Mouse (Mus musculus): ENCODE measurements at regions not wholly inside any gene's neighbourhood (a gene's known extent, or its start where the extent isn't known, plus 50 kb on each side); places are given as distances from the start of the nearest gene placed in this dataset.

DNA sequence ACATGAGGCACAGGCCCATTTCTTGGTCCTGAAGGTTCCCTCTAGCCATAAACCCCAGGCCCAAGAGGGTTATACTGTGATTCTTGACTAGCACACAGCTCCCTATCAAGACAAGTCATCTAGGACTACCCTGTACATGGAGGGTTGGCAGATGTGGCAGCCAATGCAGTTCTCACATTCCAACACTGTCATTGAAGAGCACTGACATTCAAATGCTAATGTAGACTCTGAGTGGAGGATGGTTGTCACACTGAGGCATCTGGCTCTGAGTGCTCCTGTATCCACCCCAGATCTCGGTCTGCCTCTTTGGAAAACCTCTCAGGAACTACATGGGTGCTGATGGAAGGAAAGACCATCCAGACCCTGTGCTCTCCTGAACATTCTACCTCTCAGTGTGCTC lies 900.5 kb upstream of the 1700015G11Rik start:
- Histone ChIP-seq H3K4me1 (ENCODE audit: control insufficient read depth in 2 of 2, insufficient read depth in 2 of 2, low read length in 2 of 2, poor library complexity in 1 of 2) (no peaks in the 10 kb centered on the region), H3K36me3 (ENCODE audit: control insufficient read depth, insufficient read depth, low read length, poor library complexity, severe bottlenecking) (no peaks in the 10 kb centered on the region), H3K4me3 (ENCODE audit: insufficient read depth in 1 of 2, low read depth in 1 of 2, low read length in 2 of 2, poor library complexity in 1 of 2, severe bottlenecking in 1 of 2) (no peak overlapping the region), H3K27ac (ENCODE audit: insufficient read depth, low read depth, low read length, poor library complexity, severe bottlenecking) (no peak overlapping the region), H3K9me3 (ENCODE audit: control insufficient read depth, insufficient read depth, low read depth, low read length) (no peaks in the 10 kb centered on the region), H3K9ac (ENCODE audit: insufficient read depth, low read depth, low read length, poor library complexity, severe bottlenecking) (no peak overlapping the region)
- DNase-seq (ENCODE audit: low read depth, low spot score), result peak; percentile 16
- in situ Hi-C loops (cut with MboI; ENCODE audit: low sequenced_read_pairs in 2 of 2, unreplicated experiment in 2 of 2), result no loop called here
- TF ChIP-seq MAFK (IDR thresholded peaks at IDR 0.05; ENCODE audit: insufficient read depth, low read depth, low read length) (no peak), CHD2 (IDR thresholded peaks at IDR 0.05; ENCODE audit: low read depth, low read length) (no peak), HCFC1 (IDR thresholded peaks at IDR 0.05; ENCODE audit: borderline replicate concordance, insufficient read depth, low read length) (no peak), ZNF384 (IDR thresholded peaks at IDR 0.05; ENCODE audit: low read depth, low read length) (no peak), ZC3H11A (IDR thresholded peaks at IDR 0.05; ENCODE audit: borderline replicate concordance, low read depth, low read length) (no peak)

- Histone ChIP-seq H3K36me3 (ENCODE audit: control insufficient read depth, insufficient read depth, low read length, poor library complexity, severe bottlenecking) (no peaks in the 10 kb centered on the region), H3K4me1 (ENCODE audit: control insufficient read depth in 2 of 2, insufficient read depth in 2 of 2, low read length in 2 of 2, poor library complexity in 1 of 2) (no peaks in the 10 kb centered on the region), H3K4me3 (ENCODE audit: insufficient read depth in 1 of 2, low read depth in 1 of 2, low read length in 2 of 2, poor library complexity in 1 of 2, severe bottlenecking in 1 of 2) (no peak overlapping the region), H3K9ac (ENCODE audit: insufficient read depth, low read depth, low read length, poor library complexity, severe bottlenecking) (no peak overlapping the region), H3K9me3 (ENCODE audit: control insufficient read depth, insufficient read depth, low read depth, low read length) (no peaks in the 10 kb centered on the region), H3K27ac (ENCODE audit: insufficient read depth, low read depth, low read length, poor library complexity, severe bottlenecking) (no peak overlapping the region)
- in situ Hi-C loops (cut with MboI; ENCODE audit: low sequenced_read_pairs in 2 of 2, unreplicated experiment in 2 of 2), result no loop called here
- no peak for TF ChIP-seq MAFK (IDR thresholded peaks at IDR 0.05; ENCODE audit: insufficient read depth, low read depth, low read length)
- no peak for TF ChIP-seq HCFC1 (IDR thresholded peaks at IDR 0.05; ENCODE audit: borderline replicate concordance, insufficient read depth, low read length)
- no peak for TF ChIP-seq ZNF384 (IDR thresholded peaks at IDR 0.05; ENCODE audit: low read depth, low read length)
- TF ChIP-seq CHD2 (IDR thresholded peaks at IDR 0.05; ENCODE audit: low read depth, low read length), result 0 out of 2 replicates have a peak, but pooled peaks have one; percentile 39
- TF ChIP-seq ZC3H11A (IDR thresholded peaks at IDR 0.05; ENCODE audit: borderline replicate concordance, low read depth, low read length), result no peak
- DNase-seq (ENCODE audit: low read depth, low spot score), result peak; percentile 67
These were observed 895.8 kb upstream of the 1700015G11Rik start for GRCm38 (mm10) chr7:52911279-52911678.

DNA sequence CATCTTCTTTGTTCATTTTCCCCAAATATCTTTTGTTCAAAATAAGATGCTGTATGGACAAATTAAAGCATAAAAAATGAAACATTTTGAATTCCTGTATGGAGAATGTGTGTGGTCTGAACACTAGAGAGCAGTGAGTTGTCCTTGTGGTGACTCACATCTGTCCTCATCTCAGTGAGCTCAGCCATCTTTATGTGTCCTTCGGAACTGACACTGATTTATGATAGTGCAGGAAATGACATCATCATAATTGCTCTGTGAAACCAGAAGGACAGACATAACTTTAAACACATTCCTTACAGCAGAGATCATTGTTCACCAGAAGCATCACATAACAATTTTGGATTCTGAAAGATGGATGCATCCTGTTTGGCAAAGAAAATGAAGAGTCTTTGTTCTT lies 850.2 kb upstream of the 1700015G11Rik start:
- no peak for TF ChIP-seq MAFK (IDR thresholded peaks at IDR 0.05; ENCODE audit: insufficient read depth, low read depth, low read length)
- Histone ChIP-seq H3K4me1 (ENCODE audit: control insufficient read depth in 2 of 2, insufficient read depth in 2 of 2, low read length in 2 of 2, poor library complexity in 1 of 2) (no peaks in the 10 kb centered on the region), H3K9me3 (ENCODE audit: control insufficient read depth, insufficient read depth, low read depth, low read length) (no peaks in the 10 kb centered on the region), H3K4me3 (ENCODE audit: insufficient read depth in 1 of 2, low read depth in 1 of 2, low read length in 2 of 2, poor library complexity in 1 of 2, severe bottlenecking in 1 of 2) (no peak overlapping the region), H3K27ac (ENCODE audit: insufficient read depth, low read depth, low read length, poor library complexity, severe bottlenecking) (no peak overlapping the region), H3K36me3 (ENCODE audit: control insufficient read depth, insufficient read depth, low read length, poor library complexity, severe bottlenecking) (no peaks in the 10 kb centered on the region), H3K9ac (ENCODE audit: insufficient read depth, low read depth, low read length, poor library complexity, severe bottlenecking) (no peak overlapping the region)
- DNase-seq (ENCODE audit: low read depth, low spot score), result no peak
- in situ Hi-C loops (cut with MboI; ENCODE audit: low sequenced_read_pairs in 2 of 2, unreplicated experiment in 2 of 2), result no loop called here

DNA sequence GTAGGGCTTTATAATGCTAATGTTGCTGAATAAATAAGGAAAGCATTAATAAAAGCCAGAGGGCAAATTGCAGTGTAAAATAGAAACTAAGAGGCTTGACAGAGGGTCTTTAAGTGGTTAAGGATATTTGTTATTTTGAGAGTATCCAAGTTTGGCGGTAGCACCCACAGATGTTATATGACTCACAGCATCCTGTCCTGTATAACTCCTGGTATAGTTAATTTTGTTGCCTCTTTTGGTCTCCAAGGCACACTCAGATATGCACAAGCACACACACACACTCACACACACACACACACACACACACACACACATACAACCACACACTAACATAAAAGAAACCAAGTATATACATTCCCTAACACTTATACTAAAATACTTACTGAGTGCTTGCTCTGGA lies 806.8 kb upstream of the 1700015G11Rik start:
- H3K4me3 ChIP-seq (ENCODE audit: insufficient read depth in 1 of 2, low read depth in 1 of 2, low read length in 2 of 2, poor library complexity in 1 of 2, severe bottlenecking in 1 of 2), result no peak overlapping the region
- TF ChIP-seq ZNF384 (IDR thresholded peaks at IDR 0.05; ENCODE audit: low read depth, low read length), result no peak
- no peak for TF ChIP-seq MAFK (IDR thresholded peaks at IDR 0.05; ENCODE audit: insufficient read depth, low read depth, low read length)
- no peak for TF ChIP-seq CHD2 (IDR thresholded peaks at IDR 0.05; ENCODE audit: low read depth, low read length)
- no peak for TF ChIP-seq ZC3H11A (IDR thresholded peaks at IDR 0.05; ENCODE audit: borderline replicate concordance, low read depth, low read length)
- TF ChIP-seq HCFC1 (IDR thresholded peaks at IDR 0.05; ENCODE audit: borderline replicate concordance, insufficient read depth, low read length), result no peak
- DNase-seq (ENCODE audit: low read depth, low spot score), result no peak
- H3K36me3 ChIP-seq (ENCODE audit: control insufficient read depth, insufficient read depth, low read length, poor library complexity, severe bottlenecking), result no peaks in the 10 kb centered on the region
- no peaks in the 10 kb centered on the region for H3K4me1 ChIP-seq (ENCODE audit: control insufficient read depth in 2 of 2, insufficient read depth in 2 of 2, low read length in 2 of 2, poor library complexity in 1 of 2)
- no peaks in the 10 kb centered on the region for H3K9me3 ChIP-seq (ENCODE audit: control insufficient read depth, insufficient read depth, low read depth, low read length)
- H3K27ac ChIP-seq (ENCODE audit: insufficient read depth, low read depth, low read length, poor library complexity, severe bottlenecking), result no peak overlapping the region
- no peak overlapping the region for H3K9ac ChIP-seq (ENCODE audit: insufficient read depth, low read depth, low read length, poor library complexity, severe bottlenecking)
- in situ Hi-C loops (cut with MboI; ENCODE audit: low sequenced_read_pairs in 2 of 2, unreplicated experiment in 2 of 2), result no loop called here

DNA sequence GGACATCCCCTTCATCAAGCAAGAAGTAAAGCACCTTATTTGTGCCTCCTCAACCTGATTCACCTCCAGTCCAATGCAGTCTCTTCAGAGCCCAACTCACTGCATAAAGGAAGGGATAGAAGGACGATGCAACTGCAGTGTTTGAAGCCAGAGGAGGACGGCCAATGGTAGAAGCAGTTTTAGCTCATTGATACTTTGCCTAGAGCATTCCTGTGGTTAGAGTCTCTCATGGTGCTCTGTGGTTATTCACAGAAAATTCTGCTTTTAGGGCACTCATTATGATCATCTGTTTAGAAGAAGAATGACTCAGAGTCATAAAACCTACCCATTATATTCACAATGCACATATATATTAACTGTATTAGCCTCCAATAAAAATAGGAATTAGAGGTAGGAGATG lies 792.6 kb upstream of the 1700015G11Rik start:
- TF ChIP-seq ZC3H11A (IDR thresholded peaks at IDR 0.05; ENCODE audit: borderline replicate concordance, low read depth, low read length) (no peak), CHD2 (IDR thresholded peaks at IDR 0.05; ENCODE audit: low read depth, low read length) (no peak), MAFK (IDR thresholded peaks at IDR 0.05; ENCODE audit: insufficient read depth, low read depth, low read length) (no peak), ZNF384 (IDR thresholded peaks at IDR 0.05; ENCODE audit: low read depth, low read length) (no peak), HCFC1 (IDR thresholded peaks at IDR 0.05; ENCODE audit: borderline replicate concordance, insufficient read depth, low read length) (no peak)
- in situ Hi-C loops (cut with MboI; ENCODE audit: low sequenced_read_pairs in 2 of 2, unreplicated experiment in 2 of 2), result no loop called here
- no peaks in the 10 kb centered on the region for H3K36me3 ChIP-seq (ENCODE audit: control insufficient read depth, insufficient read depth, low read length, poor library complexity, severe bottlenecking)
- H3K9ac ChIP-seq (ENCODE audit: insufficient read depth, low read depth, low read length, poor library complexity, severe bottlenecking), result no peak overlapping the region
- H3K4me1 ChIP-seq (ENCODE audit: control insufficient read depth in 2 of 2, insufficient read depth in 2 of 2, low read length in 2 of 2, poor library complexity in 1 of 2), result no peaks in the 10 kb centered on the region
- DNase-seq (ENCODE audit: low read depth, low spot score), result no peak
- no peak overlapping the region for H3K4me3 ChIP-seq (ENCODE audit: insufficient read depth in 1 of 2, low read depth in 1 of 2, low read length in 2 of 2, poor library complexity in 1 of 2, severe bottlenecking in 1 of 2)
- H3K27ac ChIP-seq (ENCODE audit: insufficient read depth, low read depth, low read length, poor library complexity, severe bottlenecking), result no peak overlapping the region
- no peaks in the 10 kb centered on the region for H3K9me3 ChIP-seq (ENCODE audit: control insufficient read depth, insufficient read depth, low read depth, low read length)

Data from ES-E14 (cell line).